8 mouse cellular contexts compared by ENCODE assay signal in the genomic region with DNA sequence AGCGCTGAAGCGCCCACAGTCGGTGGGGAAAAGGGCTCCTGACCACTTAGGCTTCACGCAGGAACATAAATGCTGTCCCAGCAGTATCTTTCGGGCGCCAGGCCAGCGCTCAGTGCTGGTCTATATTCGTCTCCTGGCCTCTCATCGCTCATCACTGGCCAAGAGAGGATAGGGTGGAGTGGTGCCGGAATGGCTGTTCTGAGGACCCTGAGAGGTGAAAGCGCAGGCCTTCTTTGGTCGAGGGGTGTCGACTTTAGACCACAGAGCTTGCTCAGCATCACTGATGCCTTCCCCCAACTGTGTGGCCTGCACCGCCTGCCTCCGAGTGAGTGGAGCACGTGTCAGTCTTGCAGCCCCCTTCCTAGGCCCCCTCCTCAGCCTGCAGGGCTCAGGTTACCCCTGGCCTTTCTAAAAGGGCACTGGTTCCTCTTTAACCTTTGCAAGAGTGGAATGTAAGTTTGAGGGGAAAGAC. TPM values are rescaled to one million over a fixed set of nuclear protein-coding genes. Genes with fewer than 3 reads are reported as not detected.
DNase-seq lines count a peak whose midpoint lies in the region; ATAC-seq and TF ChIP-seq lines count a peak whose summit lies in the region.

No protein-coding gene starts in this region.

- H3K4me3 ChIP-seq in spleen, adult 2 months (ENCODE audit: extremely low read depth, insufficient read depth, insufficient read length), result peak overlapping the region; percentile 74; the same call in 1 of the 2 replicates
- peak overlapping the region; percentile 100 for H3K4me3 ChIP-seq in kidney, embryonic 15.5 days (replicated peaks)
- H3K4me3 ChIP-seq in midbrain, embryonic 12.5 days, result peak overlapping the region; percentile 99

- no peak for ATAC-seq in kidney, embryonic 15.5 days (replicated peaks; ENCODE audit: low FRiP score)
- no peak for ATAC-seq in midbrain, embryonic 12.5 days (ENCODE audit: low FRiP score, low read depth)

- peaks cover 22% of the 10 kb centered on the region; the same call in 1 of the 2 replicates for H3K4me1 ChIP-seq in spleen, adult 2 months (ENCODE audit: control insufficient read depth, insufficient read depth, insufficient read length)
- H3K4me1 ChIP-seq in kidney, embryonic 15.5 days, result peaks cover 53% of the 10 kb centered on the region
- H3K4me1 ChIP-seq in midbrain, embryonic 12.5 days, result peaks cover 38% of the 10 kb centered on the region

- H3K27ac ChIP-seq in spleen, adult 2 months (ENCODE audit: insufficient read depth, low read length), result peak overlapping the region; percentile 97
- H3K27ac ChIP-seq in kidney, embryonic 15.5 days, result peak overlapping the region; percentile 99
- H3K27ac ChIP-seq in midbrain, embryonic 12.5 days (replicated peaks), result peak overlapping the region; percentile 97; the same call in 1 of the 2 replicates

- 54% methylated on average over 16 of the region's 16 CpGs for WGBS in spleen, adult 2 months
- WGBS in kidney, embryonic 15.5 days, result 11% methylated on average over 16 of the region's 16 CpGs
- 4% methylated on average over 16 of the region's 16 CpGs for WGBS in midbrain, embryonic 12.5 days

- no peak for TF ChIP-seq CTCF in spleen, adult 2 months (IDR thresholded peaks at IDR 0.05; ENCODE audit: extremely low read depth, insufficient read depth, insufficient read length, insufficient replicate concordance)

- H3K4me2 ChIP-seq in kidney, embryonic 15.5 days, result peak overlapping the region; percentile 95
- peak overlapping the region; percentile 94 for H3K4me2 ChIP-seq in midbrain, embryonic 12.5 days (replicated peaks)

- no peak for TF ChIP-seq POLR2A in spleen, adult 2 months (IDR thresholded peaks at IDR 0.05; ENCODE audit: low read depth, low read length)

- peak overlapping the region; percentile 99 for H3K9ac ChIP-seq in kidney, embryonic 15.5 days
- H3K9ac ChIP-seq in midbrain, embryonic 12.5 days (replicated peaks), result peak overlapping the region; percentile 98

- peaks cover 22% of the 10 kb centered on the region for H3K36me3 ChIP-seq in spleen, adult 2 months (ENCODE audit: control insufficient read depth, insufficient read depth, low read length)
- peaks cover 36% of the 10 kb centered on the region for H3K36me3 ChIP-seq in kidney, embryonic 15.5 days
- peaks cover 25% of the 10 kb centered on the region for H3K36me3 ChIP-seq in midbrain, embryonic 12.5 days

- DNase-seq in spleen, adult 2 months (ENCODE audit: low read depth in 1 of 2, low spot score in 2 of 2), result no peak
- DNase-seq in spleen, postnatal 14 days (ENCODE audit: low spot score in 2 of 2), result no peak
- peak; percentile 46 to 52 for DNase-seq in cerebellum, postnatal 36 days
- DNase-seq in heart, adult 18-20 months, result peak; percentile 87 to 88
- no peak for DNase-seq in frontal cortex, adult 2 months (ENCODE audit: extremely low spot score in 1 of 2, low spot score in 1 of 2)
- DNase-seq in frontal cortex, postnatal 10 days (ENCODE audit: low spot score in 2 of 2), result no peak

- no peaks in the 10 kb centered on the region for H3K27me3 ChIP-seq in spleen, adult 2 months (ENCODE audit: control insufficient read depth, insufficient read depth, low read length)
- H3K27me3 ChIP-seq in kidney, embryonic 15.5 days, result no peaks in the 10 kb centered on the region
- H3K27me3 ChIP-seq in midbrain, embryonic 12.5 days, result peaks cover 8% of the 10 kb centered on the region; the same call in 1 of the 2 replicates

- no peaks in the 10 kb centered on the region for H3K9me3 ChIP-seq in kidney, embryonic 15.5 days (replicated peaks)
- H3K9me3 ChIP-seq in midbrain, embryonic 12.5 days, result no peaks in the 10 kb centered on the region

RNA-seq across cellular contexts. Expression of a gene that starts 0.5 kb away (rescaled TPM):
- polyA plus RNA-seq in spleen, adult 2 months (2012; rRNA removed), result 15.3 and 20.0 TPM in 2 replicates
- total RNA-seq in heart, adult 18-20 months (2021), result 1,000 to 10,000 TPM; 1,596 to 1,839 TPM
- polyA plus RNA-seq in kidney, embryonic 15.5 days (2015; fragmentation: Nextera tagmentation; extraction: Ambion mirVana), result 30.3 and 38.5 TPM in 2 replicates
- polyA plus RNA-seq in midbrain, embryonic 12.5 days (2016; fragmentation: Nextera tagmentation; extraction: Ambion mirVana), result 12.0 and 12.7 TPM in 2 replicates
- 23.9 and 28.4 TPM in 2 replicates for polyA plus RNA-seq in frontal cortex, adult 2 months (2012; rRNA removed)

RNA-seq across cellular contexts. Expression of a gene that starts 2.0 kb away (rescaled TPM):
- 2,122 and 3,201 TPM in 2 replicates for polyA plus RNA-seq in spleen, adult 2 months (2012; rRNA removed)
- 100 to 1,000 TPM; 303 to 305 TPM for total RNA-seq in heart, adult 18-20 months (2021)
- polyA plus RNA-seq in kidney, embryonic 15.5 days (2015; fragmentation: Nextera tagmentation; extraction: Ambion mirVana), result 1,914 and 2,031 TPM in 2 replicates
- polyA plus RNA-seq in midbrain, embryonic 12.5 days (2016; fragmentation: Nextera tagmentation; extraction: Ambion mirVana), result 1,047 and 1,099 TPM in 2 replicates
- polyA plus RNA-seq in frontal cortex, adult 2 months (2012; rRNA removed), result 273 and 299 TPM in 2 replicates

RNA-seq across cellular contexts. Expression of a gene that starts 9.2 kb away (rescaled TPM):
- polyA plus RNA-seq in spleen, adult 2 months (2012; rRNA removed), result 73.0 and 78.7 TPM in 2 replicates
- 100 to 1,000 TPM; 619 to 711 TPM for total RNA-seq in heart, adult 18-20 months (2021)
- 178 and 186 TPM in 2 replicates for polyA plus RNA-seq in kidney, embryonic 15.5 days (2015; fragmentation: Nextera tagmentation; extraction: Ambion mirVana)
- 138 and 149 TPM in 2 replicates for polyA plus RNA-seq in midbrain, embryonic 12.5 days (2016; fragmentation: Nextera tagmentation; extraction: Ambion mirVana)
- 132 and 138 TPM in 2 replicates for polyA plus RNA-seq in frontal cortex, adult 2 months (2012; rRNA removed)

RNA-seq across cellular contexts. Expression of a gene that starts 9.5 kb away (rescaled TPM):
- polyA plus RNA-seq in spleen, adult 2 months (2012; rRNA removed), result 137 and 158 TPM in 2 replicates
- 10 to 100 TPM; 51.4 to 63.0 TPM for total RNA-seq in heart, adult 18-20 months (2021)
- polyA plus RNA-seq in kidney, embryonic 15.5 days (2015; fragmentation: Nextera tagmentation; extraction: Ambion mirVana), result 115 and 122 TPM in 2 replicates
- 96.6 and 101 TPM in 2 replicates for polyA plus RNA-seq in midbrain, embryonic 12.5 days (2016; fragmentation: Nextera tagmentation; extraction: Ambion mirVana)
- 119 and 125 TPM in 2 replicates for polyA plus RNA-seq in frontal cortex, adult 2 months (2012; rRNA removed)

RNA-seq across cellular contexts. Expression of a gene that starts 12.7 kb away (rescaled TPM):
- polyA plus RNA-seq in spleen, adult 2 months (2012; rRNA removed), result 20.0 and 20.2 TPM in 2 replicates
- 10 to 100 TPM; 89.3 to 93.9 TPM for total RNA-seq in heart, adult 18-20 months (2021)
- polyA plus RNA-seq in kidney, embryonic 15.5 days (2015; fragmentation: Nextera tagmentation; extraction: Ambion mirVana), result 181 and 202 TPM in 2 replicates
- polyA plus RNA-seq in midbrain, embryonic 12.5 days (2016; fragmentation: Nextera tagmentation; extraction: Ambion mirVana), result 156 and 160 TPM in 2 replicates
- polyA plus RNA-seq in frontal cortex, adult 2 months (2012; rRNA removed), result 93.4 and 104 TPM in 2 replicates

Comparison
In these comparisons a context has a peak if more than half of its experiments do, and no peak if none do; other contexts are left out.
1. DNase-seq: peak in cerebellum, postnatal 36 days (2 of 2) and heart, adult 18-20 months (2 of 2); none in spleen, adult 2 months (0 of 2), spleen, postnatal 14 days (0 of 2), frontal cortex, adult 2 months (0 of 2) and frontal cortex, postnatal 10 days (0 of 2).
2. Peak in every context shown above with its lines, with median percentiles within 50 percentile points of each other: H3K27ac ChIP-seq and H3K4me3 ChIP-seq.